Mouse (Mus musculus) liver, postnatal 0 days (tissue): ENCODE data around the gene Svep1.

Experiments used
- CTCF ChIP-seq: sonication (generic); IDR thresholded peaks from 2 replicates; pipeline ENCODE4 v1.5.1; 2016; ENCODE audit warnings: antibody characterized with exemption, low read depth
- EP300 ChIP-seq: IDR thresholded peaks from 2 replicates; pipeline ENCODE4 v1.6.1; 2016; ENCODE audit warnings: antibody characterized with exemption, low read depth, mild to moderate bottlenecking

DNA sequence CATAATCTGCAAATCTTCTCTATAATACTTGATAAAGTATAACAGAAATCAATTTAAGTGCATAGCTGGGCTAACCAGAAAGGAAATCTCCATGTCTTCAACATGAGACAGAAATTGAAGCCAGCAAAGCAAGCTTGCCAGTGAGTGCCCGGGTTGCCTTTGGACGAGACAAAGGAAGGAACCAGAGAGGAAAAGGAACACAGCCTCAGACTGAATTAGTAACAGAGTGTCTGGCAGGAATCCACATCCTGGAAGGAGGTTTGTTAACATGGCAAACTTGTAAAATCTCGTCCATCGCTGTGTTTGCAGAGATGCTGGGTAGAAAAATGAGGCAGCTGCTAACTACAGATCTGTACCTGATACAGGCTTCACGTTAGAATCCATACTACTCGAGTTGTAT, 128.7 kb downstream of the Svep1 start:
- TF ChIP-seq CTCF (no peak), EP300 (no peak)
